In the genomic region with DNA sequence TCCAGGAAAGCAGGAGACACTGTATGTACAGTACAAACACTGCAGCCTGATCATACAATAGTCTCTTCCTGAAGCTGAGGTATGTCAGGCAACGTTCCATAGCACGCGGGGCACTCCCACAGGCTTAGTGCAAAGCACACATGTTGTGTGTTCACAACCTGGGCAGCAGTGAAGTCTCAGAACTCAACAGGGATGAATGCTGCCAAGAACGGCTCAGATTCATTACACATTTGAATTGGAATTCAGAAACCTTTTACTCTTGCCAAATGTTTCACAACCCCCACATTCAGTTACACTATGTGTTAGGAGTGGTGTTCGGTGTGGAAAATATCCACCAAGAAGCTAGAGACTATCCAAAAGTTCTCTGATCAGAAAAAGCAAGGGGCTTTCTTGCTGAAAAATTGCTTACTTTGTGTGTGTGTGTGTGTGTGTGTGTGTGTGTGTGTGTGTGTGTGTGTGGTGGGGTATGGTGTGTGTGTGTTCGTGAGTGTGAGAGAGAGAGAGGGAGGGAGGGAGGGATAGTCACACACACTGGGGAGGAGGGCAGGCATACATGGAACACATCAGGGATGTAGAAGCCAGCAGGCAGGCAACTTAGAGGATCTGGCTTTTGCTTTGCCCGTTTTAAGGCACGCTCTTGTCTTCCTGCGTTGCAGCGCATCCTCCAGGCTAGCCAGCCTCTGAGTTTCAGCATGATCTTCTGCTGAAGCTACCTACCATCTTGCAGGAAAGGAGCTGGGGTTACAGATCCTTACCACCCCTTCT, we compare ENCODE assay signal across 9 mouse cellular contexts. TPM values are rescaled to one million over a fixed set of nuclear protein-coding genes. Genes with fewer than 3 reads are reported as not detected.
DNase-seq lines count a peak whose midpoint lies in the region; ATAC-seq lines count a peak whose summit lies in the region.
"Had no signal": no experiment of that assay in that cellular context is flagged by ENCODE, and none has a peak within 500 bp of the region (broad histone marks: within the 10 kb centered on the region; RNA-seq: fewer than 3 reads in every experiment).

No protein-coding gene starts in this region.

- WGBS in stomach, embryonic 16.5 days: 60% methylated on average over 9 of the region's 10 CpGs

- DNase-seq in adrenal gland, adult 2 months: peak; percentile 50
- no peak for DNase-seq in adrenal gland, adult 18-20 months (ENCODE audit: low spot score in 2 of 2)
- peak; percentile 66 for DNase-seq in 3134 (ENCODE audit: extremely low read depth, insufficient read length, low spot score)
- DNase-seq in gastrocnemius, postnatal 10 days: peak; percentile 31
- peak; percentile 74 for DNase-seq in layer of hippocampus, adult 9-11 months
- no peak for DNase-seq in thymus, postnatal 25 days
- DNase-seq: liver, embryonic 13.5 days had no signal

- ATAC-seq in stomach, embryonic 16.5 days (ENCODE audit: insufficient read depth, low FRiP score): peak; percentile 78
- ATAC-seq in megakaryocyte progenitor cell, adult 5-6 weeks (replicated peaks; ENCODE audit: poor library complexity): no peak

- no peaks in the 10 kb centered on the region for H3K27me3 ChIP-seq in stomach, embryonic 16.5 days (ENCODE audit: control insufficient read depth, insufficient read depth, low read length)
- H3K27me3 ChIP-seq: liver, embryonic 13.5 days had no signal

- H3K4me1 ChIP-seq in stomach, embryonic 16.5 days (ENCODE audit: control insufficient read depth, insufficient read depth, low read length): peaks cover 11% of the 10 kb centered on the region; the same call in 1 of the 2 replicates

- H3K9me3 ChIP-seq in stomach, embryonic 16.5 days (replicated peaks; ENCODE audit: control insufficient read depth, low read length): no peaks in the 10 kb centered on the region
- H3K9me3 ChIP-seq: liver, embryonic 13.5 days had no signal

- H3K27ac ChIP-seq in stomach, embryonic 16.5 days (ENCODE audit: low read length): peak overlapping the region; percentile 78
- H3K27ac ChIP-seq: liver, embryonic 13.5 days had no signal

- no peak overlapping the region for H3K4me3 ChIP-seq in stomach, embryonic 16.5 days (replicated peaks; ENCODE audit: low read length)
- H3K4me3 ChIP-seq: liver, embryonic 13.5 days had no signal

- no peak overlapping the region for H3K4me2 ChIP-seq in stomach, embryonic 16.5 days (ENCODE audit: low read depth, low read length)
- H3K4me2 ChIP-seq: liver, embryonic 13.5 days had no signal

- no peaks in the 10 kb centered on the region for H3K36me3 ChIP-seq in stomach, embryonic 16.5 days (ENCODE audit: control insufficient read depth, insufficient read depth, low read length)
- H3K36me3 ChIP-seq: liver, embryonic 13.5 days had no signal

- no peak overlapping the region for H3K9ac ChIP-seq in stomach, embryonic 16.5 days (ENCODE audit: low read length)
- H3K9ac ChIP-seq: liver, embryonic 13.5 days had no signal

RNA-seq across cellular contexts. Expression of a gene that starts 24.2 kb away (rescaled TPM):
- total RNA-seq in adrenal gland, adult 2 months (2021): 100 to 1,000 TPM in 1 of 2 experiments, 10 to 100 TPM in 1; 79.5 to 125 TPM
- polyA plus RNA-seq in adrenal gland, adult 2 months (2012; rRNA removed): 14.5 and 17.1 TPM in 2 replicates
- 10 to 100 TPM; 85.2 to 95.7 TPM for total RNA-seq in adrenal gland, adult 18-20 months (2021)
- 10 to 100 TPM; 34.6 to 39.2 TPM for total RNA-seq in gastrocnemius, postnatal 10 days (2021)
- polyA plus RNA-seq in stomach, embryonic 16.5 days (2015; fragmentation: Nextera tagmentation; extraction: Ambion mirVana): 16.7 and 17.2 TPM in 2 replicates
- total RNA-seq in megakaryocyte progenitor cell, adult 5-6 weeks (2015): 5.5 and 5.8 TPM in 2 replicates
- 3.5 and 5.5 TPM in 2 replicates for total RNA-seq in megakaryocyte progenitor cell, adult 5-6 weeks (2017)

Comparison
In these comparisons a context has a peak if more than half of its experiments do, and no peak if none do; other contexts are left out.
1. DNase-seq: peak in adrenal gland, adult 2 months (single experiment), 3134 (single experiment), gastrocnemius, postnatal 10 days (single experiment) and layer of hippocampus, adult 9-11 months (single experiment); none in adrenal gland, adult 18-20 months (0 of 2) and thymus, postnatal 25 days (single experiment).
2. RNA of a gene that starts 24.2 kb away (total RNA-seq): 79.5 to 125 TPM in adrenal gland, adult 2 months, 85.2 to 95.7 TPM in adrenal gland, adult 18-20 months and 34.6 to 39.2 TPM in gastrocnemius, postnatal 10 days; 3.5 to 5.8 TPM in megakaryocyte progenitor cell, adult 5-6 weeks; every median in the first group is over 4 times any median in the second.